Mouse (Mus musculus) kidney, embryonic 16.5 days (tissue): ENCODE data around the gene Phlpp1. TPM values are rescaled to one million over a fixed set of nuclear protein-coding genes. Genes with fewer than 3 reads are reported as not detected.
A peak's percentile ranks its signal among the peaks of the same experiment; 100 is the strongest.

Source experiments
- ATAC-seq: fragments of 200-750 bp; cut with Nextera tagmentation; 2 replicates; pipeline ENCODE4 v1.8.0; 2017; ENCODE audit warnings: moderate TSS enrichment; ENCODE audit not compliant: low FRiP score, low TSS enrichment
- H3K27ac ChIP-seq: fragments of 300-500 bp; sonication (generic); 2 replicates; pipeline ENCODE4 v1.5.1; 2014; ENCODE audit warnings: low read length
- H3K27me3 ChIP-seq: fragments of 300-500 bp; sonication (generic); 2 replicates; pipeline ENCODE4 v1.6.1; 2014; ENCODE audit warnings: low read length, control low read depth, mixed read lengths; ENCODE audit not compliant: insufficient read depth
- H3K36me3 ChIP-seq: fragments of 300-500 bp; sonication (generic); 2 replicates; pipeline ENCODE4 v1.6.1; 2014; ENCODE audit warnings: low read length, control low read depth, mixed read lengths; ENCODE audit not compliant: insufficient read depth
- H3K4me1 ChIP-seq: fragments of 300-500 bp; sonication (generic); 2 replicates; pipeline ENCODE4 v1.6.1; 2014; ENCODE audit warnings: low read length, control low read depth, mixed read lengths; ENCODE audit not compliant: insufficient read depth
- H3K4me2 ChIP-seq: fragments of 300-500 bp; sonication (generic); replicated peaks from 2 replicates; pipeline ENCODE4 v1.6.1; 2014; ENCODE audit warnings: low read depth, low read length
- H3K4me3 ChIP-seq: fragments of 300-500 bp; sonication (generic); 2 replicates; pipeline ENCODE4 v1.5.1; 2014; ENCODE audit warnings: mild to moderate bottlenecking, low read length
- H3K9ac ChIP-seq: fragments of 300-500 bp; sonication (generic); replicated peaks from 2 replicates; pipeline ENCODE4 v1.6.1; 2014; ENCODE audit warnings: low read length
- H3K9me3 ChIP-seq: fragments of 300-500 bp; sonication (generic); 2 replicates; pipeline ENCODE4 v1.6.1; 2016; ENCODE audit warnings: low read length, control low read depth
- WGBS: fragments of 180-500 bp; shearing (Covaris S2); extraction: QIAGEN DNeasy Blood & Tissue Kit; methylation state at CpG from one replicate; pipeline ENCODE4 v1.1.7; 2014; 5-methylcytosine and 5-hydroxymethylcytosine counted together
- polyA plus RNA-seq: library from polyadenylated mRNA; unstranded; fragments of >200 nt; fragmentation: Nextera tagmentation; extraction: Ambion mirVana; gene quantifications from 2 replicates; pipeline ENCODE4 v1.2.1, GENCODE M21; 2015

The Phlpp1 gene
- polyA plus RNA-seq, 1 experiment from 2014 or later, result 3.0 TPM

- Histone ChIP-seq H3K27me3 (no peaks in the 10 kb centered on the region), H3K9me3 (no peaks in the 10 kb centered on the region), H3K27ac (no peak overlapping the region), H3K4me1 (no peaks in the 10 kb centered on the region), H3K36me3 (no peaks in the 10 kb centered on the region), H3K4me3 (no peak overlapping the region), H3K4me2 (no peak overlapping the region), H3K9ac (no peak overlapping the region)
- whole genome bisulfite sequencing, result 71% methylated on average over 4 of the region's 4 CpGs
- ATAC-seq, result no peak
These were observed 25.9 kb upstream of the Phlpp1 start for GRCm38 (mm10) chr1:106145565-106146190.

- Histone ChIP-seq H3K4me2 (no peak overlapping the region), H3K27ac (no peak overlapping the region), H3K27me3 (no peaks in the 10 kb centered on the region), H3K4me1 (no peaks in the 10 kb centered on the region), H3K9me3 (no peaks in the 10 kb centered on the region), H3K4me3 (no peak overlapping the region), H3K36me3 (no peaks in the 10 kb centered on the region), H3K9ac (no peak overlapping the region)
- no peak for ATAC-seq
- 77% methylated on average over 17 of the region's 17 CpGs for WGBS
These were observed 22.9 kb upstream of the Phlpp1 start for GRCm38 (mm10) chr1:106148386-106149380.

- no peak overlapping the region for H3K27ac ChIP-seq
- no peaks in the 10 kb centered on the region for H3K27me3 ChIP-seq
- no peaks in the 10 kb centered on the region for H3K36me3 ChIP-seq
- H3K9ac ChIP-seq, result no peak overlapping the region
- H3K4me3 ChIP-seq, result no peak overlapping the region
- H3K4me1 ChIP-seq, result no peaks in the 10 kb centered on the region
- no peak for ATAC-seq
- H3K4me2 ChIP-seq, result no peak overlapping the region
- H3K9me3 ChIP-seq, result no peaks in the 10 kb centered on the region
- 86% methylated on average over 12 of the region's 12 CpGs for whole genome bisulfite sequencing
These were observed 19.7 kb upstream of the Phlpp1 start for GRCm38 (mm10) chr1:106151846-106152245.

DNA sequence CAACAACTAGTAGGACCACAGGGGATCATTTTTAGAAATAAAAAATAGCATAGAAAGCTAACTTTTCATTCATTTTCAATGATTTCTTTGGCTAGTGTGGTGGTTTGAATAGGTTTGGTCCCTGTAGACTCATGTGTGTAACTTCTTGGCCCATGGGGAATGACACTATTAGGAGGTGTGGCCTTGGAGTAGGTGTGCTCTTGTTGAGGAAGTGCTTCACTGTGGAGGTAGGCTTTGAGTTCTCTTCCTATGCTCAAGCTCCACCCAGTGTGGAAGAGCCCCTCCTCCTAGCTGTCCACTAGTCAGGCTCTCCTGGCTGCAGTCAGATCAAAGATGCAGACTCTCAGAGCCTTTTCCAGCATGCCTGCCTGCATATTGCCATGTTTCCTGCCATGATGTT is 18.8 kb upstream of the Phlpp1 start:
- no peak overlapping the region for H3K9ac ChIP-seq
- no peaks in the 10 kb centered on the region for H3K36me3 ChIP-seq
- H3K27ac ChIP-seq, result no peak overlapping the region
- ATAC-seq, result no peak
- no peak overlapping the region for H3K4me2 ChIP-seq
- H3K4me3 ChIP-seq, result no peak overlapping the region
- no peaks in the 10 kb centered on the region for H3K4me1 ChIP-seq
- H3K9me3 ChIP-seq, result no peaks in the 10 kb centered on the region
- no peaks in the 10 kb centered on the region for H3K27me3 ChIP-seq

DNA sequence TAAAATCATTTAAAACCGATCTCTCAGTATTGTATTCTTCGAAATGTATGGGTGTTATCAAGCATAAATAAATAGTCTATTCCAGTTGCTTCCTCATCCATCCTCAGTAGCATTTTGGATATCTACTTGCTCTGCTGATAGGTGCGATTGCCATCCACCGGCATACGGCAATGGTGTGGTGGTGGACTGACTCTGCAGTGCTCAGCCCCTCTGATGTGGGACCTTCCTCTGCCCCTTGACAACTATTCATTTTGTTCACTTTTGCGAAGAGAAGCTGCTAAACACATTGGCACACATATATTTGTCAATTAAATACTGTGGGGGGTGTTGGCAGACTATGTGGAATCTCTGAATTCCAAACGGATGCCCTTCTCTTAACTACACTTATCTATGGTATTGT is 17.0 kb upstream of the Phlpp1 start:
- no peak overlapping the region for H3K4me2 ChIP-seq
- H3K36me3 ChIP-seq, result no peaks in the 10 kb centered on the region
- no peak overlapping the region for H3K4me3 ChIP-seq
- H3K27ac ChIP-seq, result no peak overlapping the region
- H3K27me3 ChIP-seq, result no peaks in the 10 kb centered on the region
- no peaks in the 10 kb centered on the region for H3K9me3 ChIP-seq
- H3K4me1 ChIP-seq, result no peaks in the 10 kb centered on the region
- H3K9ac ChIP-seq, result no peak overlapping the region
- WGBS, result 88% methylated on average over 7 of the region's 7 CpGs
- no peak for ATAC-seq

DNA sequence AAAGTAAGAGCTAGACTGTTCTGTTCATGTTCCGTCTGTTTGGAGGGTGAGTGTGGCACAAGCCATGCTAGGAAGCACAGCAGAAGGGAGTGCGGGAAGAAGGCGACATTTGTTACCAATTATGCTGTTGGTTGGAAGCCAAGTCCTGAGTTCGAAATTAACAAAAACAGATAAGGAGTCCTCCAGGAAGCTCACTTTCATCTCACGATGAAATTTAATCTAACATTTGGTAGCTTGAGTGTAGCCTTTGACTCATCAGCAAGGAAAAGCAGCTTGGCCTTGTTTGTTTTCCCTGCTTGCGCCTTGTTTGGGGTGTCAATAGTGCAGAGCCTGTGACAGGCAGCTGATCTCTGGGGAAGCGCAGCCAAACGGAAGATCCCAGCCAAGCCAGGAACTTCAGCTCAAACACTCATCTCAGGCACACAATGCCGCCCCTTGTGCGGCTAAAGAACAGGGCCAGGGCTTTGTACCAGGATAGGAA is 16.4 kb upstream of the Phlpp1 start:
- H3K4me1 ChIP-seq, result no peaks in the 10 kb centered on the region
- H3K9ac ChIP-seq, result no peak overlapping the region
- H3K27ac ChIP-seq, result no peak overlapping the region
- 74% methylated on average over 10 of the region's 10 CpGs for WGBS
- no peak overlapping the region for H3K4me2 ChIP-seq
- H3K4me3 ChIP-seq, result no peak overlapping the region
- no peak for ATAC-seq
- H3K9me3 ChIP-seq, result no peaks in the 10 kb centered on the region
- H3K27me3 ChIP-seq, result no peaks in the 10 kb centered on the region
- no peaks in the 10 kb centered on the region for H3K36me3 ChIP-seq

- H3K9ac ChIP-seq, result no peak overlapping the region
- no peak overlapping the region for H3K27ac ChIP-seq
- no peaks in the 10 kb centered on the region for H3K27me3 ChIP-seq
- ATAC-seq, result no peak
- no peaks in the 10 kb centered on the region for H3K9me3 ChIP-seq
- no peak overlapping the region for H3K4me2 ChIP-seq
- H3K4me3 ChIP-seq, result no peak overlapping the region
- H3K4me1 ChIP-seq, result no peaks in the 10 kb centered on the region
- H3K36me3 ChIP-seq, result no peaks in the 10 kb centered on the region
- whole genome bisulfite sequencing, result 80% methylated on average over 6 of the region's 6 CpGs
These were observed 15.8 kb upstream of the Phlpp1 start for GRCm38 (mm10) chr1:106155702-106156101.

- H3K4me1 ChIP-seq, result no peaks in the 10 kb centered on the region
- no peak overlapping the region for H3K27ac ChIP-seq
- WGBS, result 49% methylated on average over 4 of the region's 4 CpGs
- no peak overlapping the region for H3K4me3 ChIP-seq
- H3K4me2 ChIP-seq, result no peak overlapping the region
- no peaks in the 10 kb centered on the region for H3K36me3 ChIP-seq
- ATAC-seq, result 0 out of 2 replicates have a peak, but pooled peaks have one; percentile 39
- H3K9me3 ChIP-seq, result no peaks in the 10 kb centered on the region
- no peak overlapping the region for H3K9ac ChIP-seq
- no peaks in the 10 kb centered on the region for H3K27me3 ChIP-seq
These were observed 13.5 kb upstream of the Phlpp1 start for GRCm38 (mm10) chr1:106157961-106158515.

- WGBS, result 94% methylated on average over 5 of the region's 5 CpGs
- no peak overlapping the region for H3K4me3 ChIP-seq
- H3K9me3 ChIP-seq, result no peaks in the 10 kb centered on the region
- no peaks in the 10 kb centered on the region for H3K27me3 ChIP-seq
- no peaks in the 10 kb centered on the region for H3K36me3 ChIP-seq
- ATAC-seq, result no peak
- H3K27ac ChIP-seq, result no peak overlapping the region
- no peak overlapping the region for H3K9ac ChIP-seq
- H3K4me1 ChIP-seq, result no peaks in the 10 kb centered on the region
- no peak overlapping the region for H3K4me2 ChIP-seq
These were observed 11.9 kb upstream of the Phlpp1 start for GRCm38 (mm10) chr1:106159667-106160066.
